Mouse (Mus musculus) cerebellum, adult 9-10 months (tissue): ENCODE data around the gene Commd8.
"Not testable (repeated sequence)": the region's sequence is repeated elsewhere in the genome, so short reads cannot be mapped to it uniquely, and the experiment has no call there.

ENCODE experiments used
- DNase-seq: peaks from one replicate; pipeline ENCODE4 v3.0.0; 2022

The Commd8 gene

DNA sequence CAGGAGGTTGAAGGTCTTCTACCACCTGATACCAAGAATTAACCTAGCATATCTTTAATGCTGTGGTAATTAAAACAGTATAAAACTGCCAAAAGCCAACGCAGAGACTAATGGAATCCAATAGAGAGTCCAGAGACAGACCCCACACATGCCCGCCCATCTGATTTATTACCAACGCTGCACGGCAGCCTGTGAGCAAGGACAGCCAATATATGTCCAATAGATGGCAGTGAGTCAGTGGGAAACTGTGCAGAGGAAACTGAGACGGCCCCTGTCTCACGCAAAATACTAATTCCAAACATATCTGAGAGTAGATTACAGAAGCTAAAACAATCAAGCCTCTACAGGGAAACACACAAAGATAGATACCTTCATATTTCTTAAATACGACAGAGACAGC, 3.6 kb downstream of the Commd8 start:
- no peak for DNase-seq

DNA sequence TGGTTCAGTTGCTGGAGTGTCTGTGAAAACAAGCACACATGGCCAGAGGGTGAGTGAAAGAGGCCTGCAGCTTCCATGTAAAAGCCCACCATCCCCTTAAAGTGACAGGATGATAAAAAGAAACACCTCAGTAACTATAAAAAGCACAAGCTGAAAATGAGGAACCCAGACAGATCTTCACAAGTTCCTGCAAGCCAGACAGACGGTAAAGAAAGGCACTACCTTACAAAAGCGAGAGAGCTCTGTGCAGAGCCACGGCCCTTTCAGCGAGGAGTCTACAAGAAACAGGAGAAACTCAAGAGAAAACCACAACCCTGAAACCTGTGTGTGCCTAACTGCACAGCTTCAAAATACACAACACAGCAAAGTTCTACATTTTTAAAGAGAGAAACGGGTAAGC, 5.1 kb downstream of the Commd8 start:
- no peak for DNase-seq

DNA sequence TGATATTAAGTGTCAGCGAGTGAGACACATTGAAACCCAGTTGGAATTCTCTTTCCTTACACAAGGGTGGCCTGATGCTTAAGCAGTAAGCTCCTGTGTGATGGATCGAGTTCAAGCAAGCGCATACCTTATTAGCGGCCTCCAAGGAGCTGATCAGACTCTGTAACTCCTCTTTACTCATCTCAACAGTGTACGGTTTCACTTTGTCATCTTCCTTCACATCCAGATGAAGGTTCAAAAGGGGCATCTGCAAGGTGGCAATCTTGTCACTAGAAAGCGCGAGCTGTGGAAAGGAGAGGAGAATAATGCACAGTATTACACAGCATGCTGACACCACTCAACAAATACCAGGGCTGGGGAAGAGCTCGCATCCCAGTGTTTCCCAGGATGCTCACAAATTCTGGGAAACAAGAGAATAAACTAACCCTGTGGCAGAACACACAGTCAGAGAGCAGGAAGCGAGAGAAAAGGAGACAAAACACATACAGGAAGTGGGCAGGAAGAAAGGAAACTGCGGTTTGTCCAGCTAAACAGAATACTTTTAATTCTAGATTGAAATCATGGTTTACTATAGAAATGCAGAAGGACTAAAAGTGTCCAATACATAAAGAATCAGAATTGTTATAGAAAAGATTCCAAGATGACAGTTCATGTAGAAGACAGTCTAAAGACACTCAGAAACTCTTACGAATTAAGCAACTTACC, 7.1 kb downstream of the Commd8 start:
- no peak for DNase-seq

DNA sequence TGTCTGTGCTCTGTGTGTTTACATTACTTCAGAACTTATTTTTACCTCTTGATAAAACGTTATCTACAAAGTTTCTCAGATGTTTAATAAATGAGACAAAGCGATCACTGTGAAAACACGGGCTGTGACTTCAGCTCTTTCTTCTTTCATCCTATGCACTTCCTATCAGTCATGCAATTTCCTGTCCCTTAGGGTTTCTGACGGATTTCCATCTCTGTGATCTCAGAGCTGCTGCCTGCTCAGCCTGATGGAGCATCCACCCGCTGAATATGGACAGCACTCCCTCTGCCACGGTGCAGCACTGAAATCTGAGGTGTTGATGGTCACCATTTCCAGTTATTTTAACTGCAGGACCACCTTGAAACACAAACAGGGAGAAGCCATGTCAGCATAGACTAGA, 8.5 kb downstream of the Commd8 start:
- no peak for DNase-seq

DNA sequence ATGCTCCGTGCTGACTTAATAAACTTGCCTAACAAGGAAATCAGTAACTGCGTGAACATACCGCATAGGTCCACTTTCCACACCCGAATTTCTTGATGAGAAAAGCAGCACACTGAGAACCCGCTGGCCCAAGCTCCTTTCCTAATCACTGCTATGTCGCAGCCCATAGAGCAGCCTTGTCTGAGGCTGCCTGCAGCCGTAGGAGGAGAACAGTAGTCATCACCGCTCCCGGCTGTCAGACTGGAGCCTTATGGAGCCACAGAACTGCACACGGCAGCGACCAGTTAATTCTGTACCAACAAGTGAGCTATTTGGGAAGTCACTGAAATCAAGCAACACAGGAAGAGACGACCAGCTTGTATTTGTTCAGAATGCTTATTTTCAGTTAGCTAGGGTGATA, 9.3 kb downstream of the Commd8 start:
- DNase-seq, result no peak

DNA sequence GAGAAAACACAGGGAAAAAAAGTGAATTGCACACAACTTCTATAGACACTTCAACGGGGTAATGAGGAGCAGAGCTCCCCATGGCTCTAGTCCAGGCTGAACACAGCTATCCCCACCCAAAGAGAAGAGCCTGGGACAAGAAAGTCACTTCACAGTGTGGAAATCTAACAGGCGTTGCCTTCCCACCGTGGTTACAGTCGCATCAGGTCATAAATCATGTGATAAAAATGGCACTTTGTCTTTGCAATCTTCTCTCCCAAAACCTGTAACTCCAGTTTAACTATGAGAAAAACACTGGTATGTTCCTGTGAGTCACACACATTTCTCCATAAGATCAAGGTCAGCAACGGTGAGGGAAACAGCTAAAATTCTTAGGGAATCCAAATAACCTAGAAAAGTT, 11.4 kb downstream of the Commd8 start:
- DNase-seq, result no peak

DNA sequence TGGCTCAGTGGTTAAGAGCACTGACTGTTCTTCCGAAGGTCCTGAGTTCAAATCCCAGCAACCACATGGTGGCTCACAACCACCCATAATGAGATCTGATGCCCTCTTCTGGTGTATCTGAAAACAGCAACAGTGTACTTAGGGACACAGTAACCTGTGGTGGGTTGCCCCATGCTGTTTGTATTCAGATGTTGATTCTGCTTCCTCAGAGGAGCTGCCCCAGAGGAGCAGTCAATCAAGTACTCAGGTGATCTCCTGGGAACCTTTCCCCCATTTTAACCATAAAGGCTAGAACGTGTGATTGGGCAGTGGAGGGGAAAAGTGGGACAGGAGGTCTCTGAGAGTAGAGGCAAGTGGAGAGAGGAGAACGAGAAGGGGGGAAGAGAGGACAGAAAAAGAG, 12.3 kb downstream of the Commd8 start:
- DNase-seq, result not testable (repeated sequence)

DNA sequence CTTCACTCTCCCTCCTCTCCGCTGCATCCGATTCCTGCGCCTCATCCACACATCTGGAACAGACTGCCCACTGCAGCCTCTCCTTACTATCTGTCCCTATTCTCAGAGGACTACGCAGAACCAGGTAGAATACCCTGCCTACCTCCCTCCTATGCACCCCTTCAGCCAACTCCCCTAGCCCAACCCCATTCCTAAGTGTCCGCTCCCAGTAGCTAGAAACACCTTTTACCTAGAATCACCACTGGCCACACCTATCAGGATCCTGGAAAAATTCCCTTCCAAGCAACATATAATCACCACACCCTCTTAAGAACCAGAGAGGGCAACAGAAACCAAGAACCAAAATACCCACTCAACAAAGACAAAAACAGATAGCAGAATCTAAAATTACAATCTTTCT, 17.1 kb downstream of the Commd8 start:
- no peak for DNase-seq

DNA sequence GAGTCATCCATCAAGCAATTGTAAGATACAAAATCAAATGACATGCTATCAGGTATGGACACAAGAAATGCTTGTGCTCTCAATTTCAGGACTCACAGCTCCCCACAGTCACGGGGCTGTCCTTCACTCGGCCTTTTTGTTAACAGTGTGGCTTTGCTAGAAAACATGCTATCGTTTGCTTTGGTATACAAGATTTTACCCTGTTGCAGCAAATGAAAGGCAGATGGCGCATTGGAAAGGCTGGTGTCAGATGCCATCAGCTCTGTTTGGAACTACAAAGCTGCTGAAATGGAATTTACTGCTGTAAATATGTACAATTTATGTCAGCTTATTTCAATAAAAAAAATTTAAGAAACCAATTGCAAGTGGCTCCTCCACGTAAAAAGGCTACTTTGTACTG, 19.3 kb downstream of the Commd8 start:
- DNase-seq, result no peak

DNA sequence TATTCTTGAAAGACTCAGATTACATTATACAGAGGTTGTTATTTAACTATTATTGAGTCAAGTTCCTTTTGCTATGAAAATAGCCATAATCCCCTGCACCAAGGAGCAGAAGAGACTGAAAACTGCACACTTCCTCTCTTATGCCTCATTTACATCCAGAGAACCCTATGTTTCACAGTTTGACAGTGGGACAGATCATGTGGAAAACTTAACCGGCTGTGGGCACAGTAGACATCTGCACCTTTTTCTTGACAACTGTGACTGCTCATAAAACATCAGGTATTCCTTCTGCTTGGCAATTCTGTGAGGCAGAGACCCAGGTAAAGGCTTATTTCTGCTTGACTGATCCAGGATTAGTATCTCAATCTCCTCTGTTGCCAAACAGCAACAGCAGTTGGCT, 28.4 kb downstream of the Commd8 start:
- DNase-seq, result no peak

DNA sequence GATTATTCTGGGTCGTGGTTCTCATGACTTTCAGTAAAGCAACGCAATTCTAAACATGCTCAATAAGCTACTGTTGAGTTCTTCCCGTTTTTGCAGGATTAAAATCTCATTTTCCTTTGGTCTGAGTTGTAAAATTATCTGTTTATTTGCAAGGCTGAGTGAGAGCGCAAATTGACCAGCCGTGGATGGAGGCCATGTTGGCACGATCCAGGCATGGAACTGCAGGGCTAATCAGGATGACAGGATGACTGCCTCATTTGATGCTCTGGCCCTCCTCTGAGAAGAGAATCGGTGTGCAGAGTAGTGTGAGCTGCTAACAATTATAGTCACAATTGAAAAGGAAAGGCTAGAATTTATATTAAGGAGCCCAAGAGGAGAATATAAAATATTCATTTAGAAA, 29.7 kb downstream of the Commd8 start:
- no peak for DNase-seq

DNA sequence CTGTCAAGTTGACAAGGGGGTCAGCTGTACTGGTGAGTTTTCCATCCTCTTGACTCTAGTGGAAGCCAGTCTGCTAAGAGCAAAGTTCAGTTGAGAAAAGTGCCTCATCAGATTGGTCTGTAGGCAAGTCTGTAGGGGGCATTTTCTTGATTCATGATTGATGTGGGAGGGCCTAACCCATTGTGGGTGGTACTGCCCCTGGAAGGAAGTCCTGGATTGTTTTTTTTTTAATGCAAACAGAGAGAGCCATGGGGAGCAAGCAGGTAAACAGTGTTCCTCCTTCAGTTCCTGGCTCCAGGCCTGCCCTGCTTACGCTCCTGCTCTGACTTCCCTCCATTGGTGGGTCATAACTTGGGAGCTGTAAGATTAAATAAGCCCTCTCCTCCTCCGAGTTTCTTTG, 34.1 kb downstream of the Commd8 start:
- no peak for DNase-seq

DNA sequence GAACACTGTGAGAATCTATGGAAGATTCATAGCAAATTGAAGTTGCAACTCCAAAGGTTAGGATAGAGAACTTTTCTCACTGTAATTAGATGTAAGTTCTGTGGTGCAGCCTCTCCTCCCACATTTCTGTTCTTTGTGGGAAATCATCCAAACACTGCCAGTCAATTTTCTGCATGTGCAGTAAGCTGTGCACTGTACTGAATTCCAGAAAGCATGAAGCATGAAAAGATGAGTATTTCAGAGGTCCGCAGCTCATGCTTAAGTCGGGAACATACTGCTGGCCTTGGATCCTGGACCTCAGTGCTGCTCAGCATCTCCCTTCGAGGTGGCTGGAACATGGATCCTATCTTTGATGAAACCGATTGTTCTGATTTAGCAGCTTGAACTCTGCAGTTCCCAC, 41.3 kb downstream of the Commd8 start:
- DNase-seq, result no peak

DNA sequence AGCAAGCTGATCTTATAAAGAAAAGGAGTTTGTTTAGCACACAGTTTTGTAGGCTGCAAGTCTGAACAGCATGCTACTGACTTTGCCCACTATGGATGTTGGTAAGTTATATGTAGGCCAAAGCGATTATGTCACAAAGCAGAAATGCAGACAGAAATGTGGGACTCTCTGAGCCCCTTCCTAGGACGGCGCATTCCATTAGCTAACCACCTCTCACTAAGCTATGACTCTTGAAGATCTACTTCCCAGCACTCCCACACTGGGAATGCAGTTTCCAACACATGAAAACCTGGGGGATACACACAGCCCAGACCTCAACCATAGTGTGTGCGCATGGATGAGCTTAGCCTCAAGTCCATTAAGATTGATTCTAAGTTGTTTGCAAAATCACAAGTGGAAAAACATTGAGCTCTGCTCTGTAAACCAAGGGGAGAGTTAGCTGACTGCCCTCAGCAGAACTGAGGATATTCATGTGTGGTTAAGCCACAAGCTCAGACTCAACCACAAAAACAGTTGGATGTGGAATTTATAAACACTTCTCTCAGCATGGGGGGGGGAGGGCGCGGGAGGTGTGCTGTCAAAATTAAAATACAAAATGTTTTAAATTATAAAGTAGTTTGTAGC, 45.5 kb downstream of the Commd8 start:
- DNase-seq, result no peak
